Mouse (Mus musculus) neural tube, embryonic 14.5 days (tissue): ENCODE measurements around the gene Cbarp. TPM values are rescaled to one million over a fixed set of nuclear protein-coding genes. Genes with fewer than 3 reads are reported as not detected.
A peak's percentile ranks its signal among the peaks of the same experiment; 100 is the strongest.

Source experiments
- ATAC-seq: fragments of 200-750 bp; cut with Nextera tagmentation; 2 replicates; pipeline ENCODE4 v1.8.0; 2017; ENCODE audit warnings: low read depth, mild to moderate bottlenecking, moderate TSS enrichment, moderate library complexity
- H3K27ac ChIP-seq: fragments of 300-500 bp; sonication (generic); 2 replicates; pipeline ENCODE4 v1.5.1; 2014; ENCODE audit warnings: low read depth, mild to moderate bottlenecking, control low read depth, low read length, moderate library complexity, mixed read lengths
- H3K27me3 ChIP-seq: fragments of 300-500 bp; sonication (generic); 2 replicates; pipeline ENCODE4 v1.6.1; 2014; ENCODE audit warnings: low read length; ENCODE audit not compliant: control insufficient read depth, insufficient read depth
- H3K36me3 ChIP-seq: fragments of 300-500 bp; sonication (generic); 2 replicates; pipeline ENCODE4 v1.6.1; 2014; ENCODE audit warnings: low read length, mixed read lengths; ENCODE audit not compliant: control insufficient read depth, insufficient read depth
- H3K4me1 ChIP-seq: fragments of 300-500 bp; sonication (generic); 2 replicates; pipeline ENCODE4 v1.6.1; 2014; ENCODE audit warnings: low read length; ENCODE audit not compliant: control insufficient read depth, insufficient read depth
- H3K4me2 ChIP-seq: fragments of 300-500 bp; sonication (generic); 2 replicates; pipeline ENCODE4 v1.6.1; 2014; ENCODE audit warnings: mild to moderate bottlenecking, low read depth, low read length, control low read depth
- H3K4me3 ChIP-seq: fragments of 300-500 bp; sonication (generic); 2 replicates; pipeline ENCODE4 v1.5.1; 2014; ENCODE audit warnings: low read depth, low read length, control low read depth, mixed read lengths
- H3K9ac ChIP-seq: fragments of 300-500 bp; sonication (generic); replicated peaks from 2 replicates; pipeline ENCODE4 v1.6.1; 2014; ENCODE audit warnings: low read depth, mild to moderate bottlenecking, control low read depth, low read length, mixed read lengths
- H3K9me3 ChIP-seq: fragments of 300-500 bp; sonication (generic); 2 replicates; pipeline ENCODE4 v1.6.1; 2016; ENCODE audit warnings: low read length; ENCODE audit not compliant: control insufficient read depth
- WGBS: fragments of 180-500 bp; shearing (Covaris S2); extraction: QIAGEN DNeasy Blood & Tissue Kit; methylation state at CpG from one replicate; pipeline ENCODE4 v1.1.7; 2014; 5-methylcytosine and 5-hydroxymethylcytosine counted together
- polyA plus RNA-seq: library from polyadenylated mRNA; unstranded; fragments of >200 nt; fragmentation: Nextera tagmentation; extraction: Ambion mirVana; gene quantifications from 2 replicates; pipeline ENCODE4 v1.2.1, GENCODE M21; 2014

The Cbarp gene
- polyA plus RNA-seq, 1 experiment from 2014 or later = 101 TPM

GRCm38 (mm10) chr10:80147719-80148601, 7.3 kb upstream of the Cbarp start, which contains the start of gene Midn:
Gene Midn, plus strand, starts transcription at chr10:80148272.
- Histone ChIP-seq H3K4me2 (peak within 1 kb of the TSS; percentile 98), H3K4me3 (peak within 1 kb of the TSS; percentile 99), H3K36me3 (peaks cover 44% of the 10 kb centered on the region), H3K4me1 (peaks cover 29% of the 10 kb centered on the region), H3K27me3 (no peaks in the 10 kb centered on the region), H3K27ac (peak within 1 kb of the TSS; percentile 100), H3K9ac (peak within 1 kb of the TSS; percentile 100), H3K9me3 (no peaks in the 10 kb centered on the region)
- ATAC-seq = peak; percentile 15
- under 1% methylated on average over 39 of the region's 42 CpGs for whole genome bisulfite sequencing

GRCm38 (mm10) chr10:80147146-80147718, 6.6 kb upstream of the Cbarp start:
- Histone ChIP-seq H3K27ac (peak overlapping the region; percentile 100), H3K27me3 (no peaks in the 10 kb centered on the region), H3K4me1 (peaks cover 26% of the 10 kb centered on the region), H3K9me3 (no peaks in the 10 kb centered on the region), H3K4me2 (peak overlapping the region; percentile 98; the same call in 1 of the 2 replicates), H3K9ac (peak overlapping the region; percentile 100), H3K4me3 (peak overlapping the region; percentile 99), H3K36me3 (peaks cover 37% of the 10 kb centered on the region; the same call in 1 of the 2 replicates)
- no peak for ATAC-seq
- 77% methylated on average over 5 of the region's 5 CpGs for WGBS

- WGBS = 80% methylated on average over 4 of the region's 4 CpGs
- H3K4me2 ChIP-seq = no peak overlapping the region
- no peak overlapping the region for H3K9ac ChIP-seq
- no peaks in the 10 kb centered on the region for H3K9me3 ChIP-seq
- H3K36me3 ChIP-seq = peaks cover 31% of the 10 kb centered on the region; the same call in 1 of the 2 replicates
- no peak overlapping the region for H3K4me3 ChIP-seq
- no peaks in the 10 kb centered on the region for H3K27me3 ChIP-seq
- peaks cover 20% of the 10 kb centered on the region for H3K4me1 ChIP-seq
- no peak overlapping the region for H3K27ac ChIP-seq
- no peak for ATAC-seq
Observed at GRCm38 (mm10) chr10:80146568-80147011, 6.0 kb upstream of the Cbarp start.

- WGBS = 89% methylated on average over 6 of the region's 6 CpGs
- no peaks in the 10 kb centered on the region for H3K9me3 ChIP-seq
- no peaks in the 10 kb centered on the region for H3K27me3 ChIP-seq
- no peak for ATAC-seq
- H3K27ac ChIP-seq = no peak overlapping the region
- peaks cover 22% of the 10 kb centered on the region for H3K4me1 ChIP-seq
- H3K4me2 ChIP-seq = no peak overlapping the region; the same call in 1 of the 2 replicates
- H3K4me3 ChIP-seq = no peak overlapping the region
- H3K9ac ChIP-seq = no peak overlapping the region
- peaks cover 29% of the 10 kb centered on the region; the same call in 1 of the 2 replicates for H3K36me3 ChIP-seq
Observed at GRCm38 (mm10) chr10:80145896-80146295, 5.3 kb upstream of the Cbarp start.

- WGBS = 70% methylated on average over 20 of the region's 20 CpGs
- H3K4me1 ChIP-seq = peaks cover 22% of the 10 kb centered on the region
- no peak overlapping the region; the same call in 1 of the 2 replicates for H3K9ac ChIP-seq
- ATAC-seq = no peak
- H3K27ac ChIP-seq = no peak overlapping the region
- H3K9me3 ChIP-seq = no peaks in the 10 kb centered on the region
- H3K4me3 ChIP-seq = no peak overlapping the region
- H3K4me2 ChIP-seq = no peak overlapping the region; the same call in 1 of the 2 replicates
- H3K27me3 ChIP-seq = no peaks in the 10 kb centered on the region
- peaks cover 29% of the 10 kb centered on the region; the same call in 1 of the 2 replicates for H3K36me3 ChIP-seq
Observed at GRCm38 (mm10) chr10:80144864-80145838, 4.5 kb upstream of the Cbarp start.

GRCm38 (mm10) chr10:80144159-80144558, 3.5 kb upstream of the Cbarp start:
- peaks cover 29% of the 10 kb centered on the region; the same call in 1 of the 2 replicates for H3K36me3 ChIP-seq
- no peak overlapping the region for H3K4me2 ChIP-seq
- no peak overlapping the region for H3K27ac ChIP-seq
- no peaks in the 10 kb centered on the region for H3K27me3 ChIP-seq
- no peak overlapping the region for H3K4me3 ChIP-seq
- no peak for ATAC-seq
- no peak overlapping the region for H3K9ac ChIP-seq
- peaks cover 22% of the 10 kb centered on the region for H3K4me1 ChIP-seq
- 93% methylated on average over 12 of the region's 12 CpGs for WGBS
- H3K9me3 ChIP-seq = no peaks in the 10 kb centered on the region

- no peak overlapping the region for H3K9ac ChIP-seq
- 94% methylated on average over 7 of the region's 7 CpGs for WGBS
- peaks cover 22% of the 10 kb centered on the region for H3K4me1 ChIP-seq
- no peak overlapping the region for H3K27ac ChIP-seq
- peaks cover 29% of the 10 kb centered on the region; the same call in 1 of the 2 replicates for H3K36me3 ChIP-seq
- no peak for ATAC-seq
- H3K9me3 ChIP-seq = no peaks in the 10 kb centered on the region
- H3K4me3 ChIP-seq = no peak overlapping the region; the same call in 1 of the 2 replicates
- no peaks in the 10 kb centered on the region for H3K27me3 ChIP-seq
- H3K4me2 ChIP-seq = no peak overlapping the region
Observed at GRCm38 (mm10) chr10:80143664-80144063, 3.0 kb upstream of the Cbarp start.

- ATAC-seq = 0 out of 2 replicates have a peak, but pooled peaks have one; percentile 7
- Histone ChIP-seq H3K27ac (peak overlapping the region; percentile 16), H3K9ac (peak overlapping the region; percentile 58), H3K4me3 (peak overlapping the region; percentile 44), H3K4me1 (peaks cover 20% of the 10 kb centered on the region), H3K36me3 (peaks cover 29% of the 10 kb centered on the region; the same call in 1 of the 2 replicates), H3K27me3 (no peaks in the 10 kb centered on the region), H3K9me3 (no peaks in the 10 kb centered on the region), H3K4me2 (peak overlapping the region; percentile 88)
- under 1% methylated on average over 15 of the region's 15 CpGs for WGBS
Observed at GRCm38 (mm10) chr10:80142530-80142925, 1.9 kb upstream of the Cbarp start.
